Mouse (Mus musculus) splenic B cell, adult 2 months (primary cell): ENCODE measurements at regions not wholly inside any gene's neighbourhood (a gene's known extent, or its start where the extent isn't known, plus 50 kb on each side); places are given as distances from the start of the nearest gene placed in this dataset.

Experiments
- DNase-seq: peaks from one replicate; pipeline ENCODE4 v3.0.0-alpha.2; 2011; ENCODE audit warnings: low read depth, low spot score
- H3K27me3 ChIP-seq: 2 replicates; pipeline ENCODE4 v1.6.1; 2012; ENCODE audit warnings: mild to moderate bottlenecking, low read length, moderate library complexity, mixed read lengths; ENCODE audit not compliant: control insufficient read depth, poor library complexity, insufficient read depth, severe bottlenecking
- H3K36me3 ChIP-seq: 2 replicates; pipeline ENCODE4 v1.6.1; 2012; ENCODE audit warnings: mild to moderate bottlenecking, low read length, moderate library complexity, mixed read lengths; ENCODE audit not compliant: control insufficient read depth, poor library complexity, insufficient read depth, severe bottlenecking

DNA sequence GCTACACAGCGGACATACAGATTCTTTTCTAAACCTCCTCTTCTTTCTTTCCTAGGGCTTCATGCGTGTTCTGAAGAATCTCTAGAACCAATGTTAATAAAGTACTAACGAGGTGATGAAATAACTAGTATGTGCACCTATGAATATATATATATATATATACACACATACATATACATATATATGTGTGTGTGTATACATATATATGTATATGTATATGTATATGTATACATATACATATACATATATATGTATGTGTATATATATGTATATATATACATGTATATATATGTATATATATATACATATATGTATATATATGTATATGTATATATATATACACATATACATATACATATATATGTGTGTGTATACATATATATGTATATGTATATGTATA, 536.2 kb upstream of the Adgrl2 start:
- DNase-seq: no peak
- Histone ChIP-seq H3K27me3 (no peaks in the 10 kb centered on the region; the same call in 1 of the 2 replicates), H3K36me3 (no peaks in the 10 kb centered on the region)

DNA sequence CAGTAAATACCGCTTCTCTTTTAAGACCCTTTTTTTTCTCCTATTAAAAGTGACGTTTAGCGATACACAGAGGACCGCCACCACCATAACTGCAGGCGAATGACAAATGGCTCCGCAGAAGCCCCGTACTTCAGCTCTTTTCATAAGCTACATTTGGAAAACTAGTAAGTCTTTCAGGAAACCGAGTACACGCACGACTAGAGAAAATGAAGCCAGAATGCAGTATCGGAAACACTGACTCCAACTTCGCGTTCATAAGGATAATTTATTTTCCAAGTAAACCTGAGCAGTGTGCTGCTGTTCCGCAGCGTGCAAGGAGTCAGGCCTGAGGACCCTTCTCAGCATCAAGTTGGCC, 529.2 kb upstream of the Adgrl2 start:
- no peaks in the 10 kb centered on the region for H3K36me3 ChIP-seq
- H3K27me3 ChIP-seq: no peaks in the 10 kb centered on the region
- no peak for DNase-seq

DNA sequence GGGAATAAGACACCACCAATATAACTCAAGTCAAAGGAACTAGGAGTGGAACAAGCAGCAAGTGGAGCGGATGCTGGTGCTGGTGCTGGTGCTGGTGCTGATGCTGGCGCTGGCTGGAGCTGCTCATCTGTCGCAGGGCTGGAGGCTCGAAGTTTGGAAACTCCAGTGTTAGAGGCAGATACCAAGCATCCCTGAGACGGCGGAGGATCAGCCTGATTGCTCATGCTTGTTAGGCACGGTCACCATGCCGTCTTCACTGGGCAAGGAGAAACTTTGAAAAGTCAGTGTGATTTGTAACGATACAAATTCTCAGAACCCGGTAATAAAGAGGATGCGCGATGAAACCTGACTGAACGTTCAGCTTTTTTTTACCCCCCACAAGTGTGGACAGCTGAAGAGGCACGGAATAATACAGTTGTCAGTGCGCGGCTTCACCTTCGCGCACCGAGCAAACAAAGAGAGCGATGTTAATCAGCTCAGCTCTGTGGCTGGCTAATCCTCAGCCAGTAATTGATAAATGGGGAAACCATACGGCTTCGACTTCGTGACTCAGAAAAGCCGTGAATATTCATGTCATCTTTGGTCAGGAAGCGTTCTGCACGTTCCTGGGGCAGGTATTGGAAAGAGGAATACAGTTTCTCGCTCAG, 528.7 kb upstream of the Adgrl2 start:
- H3K27me3 ChIP-seq: no peaks in the 10 kb centered on the region
- no peak for DNase-seq
- no peaks in the 10 kb centered on the region for H3K36me3 ChIP-seq

DNA sequence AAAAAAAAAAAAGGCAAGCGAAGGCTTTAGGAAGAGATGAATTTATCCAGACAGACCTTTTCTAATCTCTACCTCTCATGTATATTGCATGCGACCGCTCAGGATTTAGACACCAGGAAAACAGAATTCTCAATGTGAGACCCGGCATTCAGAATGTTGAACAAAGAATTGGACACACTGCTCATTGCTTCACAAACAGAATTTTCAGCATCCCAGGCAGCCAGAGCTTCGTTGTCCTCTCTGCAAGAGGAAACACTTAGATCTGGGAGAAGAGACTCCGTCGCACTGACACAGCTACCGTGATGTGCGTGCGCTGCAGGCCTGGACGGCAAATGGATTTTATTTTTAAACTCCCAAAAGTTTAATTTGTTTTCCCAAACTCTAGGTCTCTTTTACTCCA, 527.2 kb upstream of the Adgrl2 start:
- H3K27me3 ChIP-seq: no peaks in the 10 kb centered on the region
- no peaks in the 10 kb centered on the region for H3K36me3 ChIP-seq
- DNase-seq: no peak

DNA sequence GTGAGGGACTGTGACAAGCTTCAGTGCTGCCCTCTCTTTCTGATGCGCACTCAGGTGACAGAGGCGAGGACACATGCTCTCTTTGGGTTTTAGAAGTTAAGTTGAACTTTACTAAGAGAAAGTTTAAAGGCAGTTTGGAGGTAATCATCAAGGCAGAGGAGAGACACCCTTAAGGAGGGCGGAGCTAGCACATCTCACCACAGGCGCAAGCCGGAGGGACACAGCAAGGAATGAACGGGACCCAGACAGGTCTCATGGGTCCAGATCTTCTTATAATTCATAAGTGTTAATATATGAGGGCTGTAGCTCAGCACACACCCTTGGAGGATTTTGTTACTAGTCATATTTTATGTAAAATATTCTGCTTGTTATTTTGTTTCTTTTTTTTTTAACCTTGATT, 518.8 kb upstream of the Adgrl2 start:
- no peaks in the 10 kb centered on the region for H3K36me3 ChIP-seq
- DNase-seq: no peak

DNA sequence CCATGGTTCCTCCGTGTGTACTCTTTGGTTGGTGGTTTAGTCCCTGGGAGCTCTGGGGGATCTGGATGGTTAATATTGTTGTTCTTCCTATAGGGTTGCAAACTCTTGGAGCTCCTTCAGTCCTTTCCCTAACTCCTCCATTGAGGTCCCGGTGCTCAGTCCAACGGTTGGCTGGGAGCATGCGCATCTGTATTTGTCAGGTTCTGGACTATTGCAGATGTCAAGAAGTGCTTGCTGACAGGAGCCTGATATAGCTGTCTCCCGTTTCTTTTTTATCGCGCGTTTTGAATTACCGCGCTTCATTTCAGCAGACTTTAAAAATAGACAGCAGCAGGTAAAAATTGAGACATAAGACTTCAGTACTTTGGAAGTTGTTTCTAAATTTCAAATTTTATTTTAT, 518.3 kb upstream of the Adgrl2 start:
- no peaks in the 10 kb centered on the region for H3K36me3 ChIP-seq
- no peaks in the 10 kb centered on the region for H3K27me3 ChIP-seq
- no peak for DNase-seq

More for the DNA sequence above, 518.8 kb upstream of the Adgrl2 start:
- H3K27me3 ChIP-seq: no peaks in the 10 kb centered on the region

DNA sequence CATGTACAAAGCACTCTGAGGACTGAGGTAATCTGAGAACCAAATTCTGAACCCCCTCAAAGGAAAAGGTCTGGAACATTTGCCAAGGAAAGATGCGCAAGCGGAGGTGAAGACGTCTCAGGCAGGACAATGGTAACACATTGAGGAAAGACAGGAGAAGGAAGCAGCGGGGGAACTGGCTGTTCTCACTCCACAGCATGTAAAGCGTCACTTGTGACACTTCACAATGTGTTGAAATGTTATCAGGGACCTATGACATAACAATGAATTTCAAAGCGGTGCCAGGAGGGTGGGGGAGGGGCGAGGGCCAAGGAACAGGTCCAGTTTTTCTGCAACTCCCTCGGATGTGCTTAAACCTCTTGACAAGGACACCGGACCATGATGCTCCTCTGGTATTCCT, 515.3 kb upstream of the Adgrl2 start:
- Histone ChIP-seq H3K27me3 (no peaks in the 10 kb centered on the region), H3K36me3 (no peaks in the 10 kb centered on the region)
- no peak for DNase-seq

DNA sequence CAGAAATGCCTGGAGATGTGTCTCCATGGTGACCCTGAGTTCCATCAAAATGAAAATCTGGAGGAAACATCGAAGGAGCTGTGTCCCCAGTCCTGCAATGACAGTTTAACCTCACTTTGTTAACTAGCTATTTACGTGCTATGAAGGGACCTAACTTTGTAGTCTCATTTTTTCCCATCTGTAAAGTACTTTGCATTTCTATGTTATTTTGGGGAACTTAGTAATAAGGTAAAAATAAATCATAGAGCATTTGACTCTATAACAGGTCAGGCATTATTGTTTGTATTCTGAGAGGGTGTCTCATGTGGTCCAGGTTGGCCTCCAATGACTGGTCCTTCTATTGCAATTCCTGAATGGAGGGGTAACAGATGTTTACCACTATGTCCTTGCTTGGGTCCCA, 513.6 kb upstream of the Adgrl2 start:
- Histone ChIP-seq H3K27me3 (no peaks in the 10 kb centered on the region), H3K36me3 (no peaks in the 10 kb centered on the region)
- no peak for DNase-seq

DNA sequence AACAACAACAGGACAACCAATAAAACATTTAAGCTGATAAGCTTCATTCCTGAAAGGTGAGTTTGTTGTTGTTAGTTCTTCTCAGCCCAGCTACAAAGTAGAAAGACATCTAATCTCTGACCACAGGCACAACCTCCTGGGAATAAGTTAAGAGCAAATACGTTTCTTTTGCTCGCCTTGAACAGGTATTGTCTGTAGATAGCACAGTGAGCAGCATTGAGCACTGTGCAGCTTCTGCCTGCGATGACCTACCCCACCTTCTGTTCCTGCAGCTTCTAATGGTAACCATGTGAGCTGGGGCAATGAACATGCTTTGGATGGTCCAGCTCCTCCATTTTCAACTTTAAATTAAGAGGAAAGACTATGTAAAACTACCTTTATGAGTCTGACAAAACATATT, 509.8 kb upstream of the Adgrl2 start:
- no peaks in the 10 kb centered on the region for H3K27me3 ChIP-seq
- no peaks in the 10 kb centered on the region for H3K36me3 ChIP-seq
- DNase-seq: no peak

DNA sequence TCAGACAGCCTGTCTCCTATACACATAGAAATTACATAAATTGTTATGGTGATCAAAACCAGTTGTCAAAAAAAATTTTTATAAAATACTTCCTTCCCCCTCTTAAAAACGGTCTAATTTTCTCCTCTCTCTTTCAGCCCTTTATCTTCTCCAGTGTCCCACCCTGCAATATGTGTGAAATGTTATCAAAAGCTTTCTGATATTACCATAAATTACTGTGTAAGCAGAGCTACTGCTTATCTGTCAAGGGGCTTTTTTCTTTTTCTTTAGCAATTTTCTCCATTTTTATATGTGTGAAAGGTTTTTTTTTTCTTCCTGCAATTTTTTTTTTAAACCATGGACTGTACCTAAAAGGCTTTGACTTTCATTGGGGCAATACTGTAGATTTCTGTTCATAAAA, 508.4 kb upstream of the Adgrl2 start:
- H3K36me3 ChIP-seq: no peaks in the 10 kb centered on the region
- no peak for DNase-seq
- no peaks in the 10 kb centered on the region for H3K27me3 ChIP-seq

DNA sequence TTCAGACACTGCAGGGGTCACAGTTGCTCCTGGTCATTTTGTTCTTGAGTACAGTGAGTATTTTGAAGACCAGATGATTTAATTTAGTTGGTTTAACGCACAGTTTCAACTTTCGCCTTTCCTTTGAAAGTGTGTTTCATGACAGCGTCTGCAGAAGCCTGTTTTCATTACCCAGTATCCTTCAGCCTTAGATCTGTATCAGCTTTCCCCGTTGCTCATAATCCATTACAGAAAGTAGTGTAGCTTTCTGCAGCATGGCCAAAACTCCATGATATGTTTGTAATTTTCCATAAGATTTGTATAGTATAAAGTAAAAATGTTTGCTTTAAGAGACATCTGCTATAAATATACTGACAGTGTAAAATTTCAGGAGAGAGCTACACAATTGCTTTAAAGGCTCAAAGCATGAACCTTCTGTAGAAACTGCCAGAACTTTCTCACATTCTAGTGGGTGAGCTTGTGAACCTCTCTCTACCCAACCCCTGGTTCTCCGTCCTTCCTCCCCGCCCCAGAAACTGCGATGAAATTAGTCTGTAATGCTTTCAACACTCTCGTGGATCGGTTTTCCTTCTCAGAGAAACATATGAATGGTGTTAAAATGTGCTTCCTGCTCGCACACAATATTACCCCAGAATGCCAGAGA, 506.6 kb upstream of the Adgrl2 start:
- DNase-seq: no peak
- Histone ChIP-seq H3K36me3 (no peaks in the 10 kb centered on the region), H3K27me3 (no peaks in the 10 kb centered on the region)

DNA sequence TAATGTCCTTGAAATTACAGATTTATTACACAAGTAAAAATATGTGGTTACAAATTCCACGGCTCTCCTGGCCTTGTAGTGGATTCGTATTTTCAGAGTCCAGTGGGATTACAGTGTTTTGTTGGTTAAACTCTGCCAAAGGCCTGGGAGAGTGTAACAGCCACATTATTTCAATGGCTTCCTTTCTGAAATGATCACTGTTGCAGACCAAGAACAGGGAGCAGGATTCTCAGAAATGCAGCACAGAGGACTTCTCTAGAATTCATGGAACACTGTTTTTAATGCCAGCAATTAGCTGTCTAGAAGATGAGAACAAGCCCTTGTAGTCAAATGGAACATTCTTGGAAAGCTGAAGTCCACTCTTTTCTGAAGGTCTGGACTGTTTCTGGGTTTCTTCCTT, 505.8 kb upstream of the Adgrl2 start:
- H3K36me3 ChIP-seq: no peaks in the 10 kb centered on the region
- DNase-seq: no peak
- H3K27me3 ChIP-seq: no peaks in the 10 kb centered on the region

DNA sequence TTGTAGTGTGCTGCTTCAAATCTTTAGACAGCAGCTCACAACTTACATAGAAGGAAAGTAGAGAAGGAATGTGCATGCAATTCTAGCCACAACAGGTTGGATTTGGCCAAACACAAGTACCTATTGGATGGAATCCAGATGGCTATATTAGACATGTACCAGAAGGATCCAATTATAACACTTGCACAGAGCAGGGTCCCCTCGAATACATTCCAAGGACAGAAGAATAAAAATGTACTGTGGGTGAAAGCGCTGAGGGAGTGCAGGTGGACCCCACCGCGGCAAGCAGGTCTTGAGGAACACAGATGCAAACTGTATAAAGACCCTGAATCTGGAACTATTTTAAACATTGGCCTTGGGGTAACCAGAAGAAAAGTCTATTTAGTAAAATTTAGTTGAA, 497.8 kb upstream of the Adgrl2 start:
- no peaks in the 10 kb centered on the region for H3K36me3 ChIP-seq
- DNase-seq: no peak
- H3K27me3 ChIP-seq: no peaks in the 10 kb centered on the region

DNA sequence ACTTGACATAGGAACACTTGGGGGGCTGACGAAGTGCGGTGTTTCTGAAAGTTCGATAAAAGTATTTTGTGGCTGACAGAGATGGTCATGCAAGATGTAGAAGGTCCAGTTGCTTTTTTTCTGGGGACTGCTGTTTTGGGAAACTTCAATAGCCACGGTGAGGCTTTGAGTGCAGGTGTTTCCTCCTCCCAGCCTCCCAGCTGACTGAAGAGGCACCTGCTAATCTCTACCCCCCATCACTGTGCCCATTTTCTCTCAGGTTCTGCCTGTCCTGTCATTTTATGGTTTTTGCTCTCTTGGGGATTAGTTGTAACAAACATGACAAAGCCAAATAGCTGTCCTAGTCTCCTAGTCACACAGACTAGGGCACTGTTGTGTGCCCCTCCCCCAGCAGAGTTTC, 495.1 kb upstream of the Adgrl2 start:
- DNase-seq: no peak
- no peaks in the 10 kb centered on the region for H3K27me3 ChIP-seq
- H3K36me3 ChIP-seq: no peaks in the 10 kb centered on the region

DNA sequence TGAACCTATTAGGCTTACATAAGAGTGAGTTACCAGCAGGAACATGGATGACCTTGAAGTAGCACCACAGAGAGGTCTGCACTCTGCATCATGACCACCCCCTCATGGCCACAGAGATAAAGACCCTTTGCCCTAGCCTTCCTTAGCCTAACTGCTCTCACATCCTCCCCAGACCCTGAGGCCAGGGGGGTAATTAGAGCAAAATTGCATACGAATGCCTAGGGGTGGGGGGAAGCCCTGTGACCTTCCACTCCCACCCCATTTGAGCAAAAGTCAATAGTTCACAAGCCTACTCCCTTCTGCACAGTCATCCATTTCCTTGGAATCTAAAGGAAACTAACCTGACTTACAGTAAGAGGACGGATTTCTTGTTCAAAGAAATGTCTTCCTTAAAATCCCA, 494.0 kb upstream of the Adgrl2 start:
- H3K36me3 ChIP-seq: no peaks in the 10 kb centered on the region
- no peaks in the 10 kb centered on the region for H3K27me3 ChIP-seq
- DNase-seq: no peak

DNA sequence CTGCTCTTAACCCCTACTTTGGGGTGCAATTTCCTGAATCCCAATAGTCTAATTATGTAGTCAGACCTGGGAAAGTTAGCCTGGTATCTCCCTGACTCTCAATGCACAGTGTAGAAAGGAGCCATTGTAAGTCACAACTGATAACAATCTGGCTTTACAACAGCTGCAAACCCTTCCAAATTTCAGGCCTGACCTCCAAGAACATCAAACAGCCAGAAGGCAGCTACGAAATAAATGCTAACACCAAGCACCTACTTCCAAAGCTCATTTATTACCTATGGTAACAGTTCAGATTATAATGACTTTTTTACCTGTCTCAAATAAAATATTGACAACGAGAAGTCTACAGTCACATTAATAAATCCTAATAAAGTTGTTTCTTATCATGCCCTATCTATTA, 485.8 kb upstream of the Adgrl2 start:
- H3K27me3 ChIP-seq: no peaks in the 10 kb centered on the region; the same call in 1 of the 2 replicates
- H3K36me3 ChIP-seq: no peaks in the 10 kb centered on the region
- no peak for DNase-seq
